Mouse (Mus musculus): ENCODE measurements around the gene Loxl4.

Gene Loxl4

GRCm38 (mm10) chr19:42566283-42567019 is 46.2 kb downstream of the Loxl4 start:
- no peak for DNase-seq (ENCODE audit: low spot score in 2 of 2)

- no peak for DNase-seq (ENCODE audit: low spot score in 2 of 2)
These were observed 48.8 kb downstream of the Loxl4 start for GRCm38 (mm10) chr19:42563726-42564270.

GRCm38 (mm10) chr19:42562981-42563380 is 49.6 kb downstream of the Loxl4 start:
- DNase-seq (ENCODE audit: low spot score in 2 of 2): no peak

- DNase-seq (ENCODE audit: low spot score in 2 of 2): no peak
These were observed 50.6 kb downstream of the Loxl4 start for GRCm38 (mm10) chr19:42561991-42562390.

DNA sequence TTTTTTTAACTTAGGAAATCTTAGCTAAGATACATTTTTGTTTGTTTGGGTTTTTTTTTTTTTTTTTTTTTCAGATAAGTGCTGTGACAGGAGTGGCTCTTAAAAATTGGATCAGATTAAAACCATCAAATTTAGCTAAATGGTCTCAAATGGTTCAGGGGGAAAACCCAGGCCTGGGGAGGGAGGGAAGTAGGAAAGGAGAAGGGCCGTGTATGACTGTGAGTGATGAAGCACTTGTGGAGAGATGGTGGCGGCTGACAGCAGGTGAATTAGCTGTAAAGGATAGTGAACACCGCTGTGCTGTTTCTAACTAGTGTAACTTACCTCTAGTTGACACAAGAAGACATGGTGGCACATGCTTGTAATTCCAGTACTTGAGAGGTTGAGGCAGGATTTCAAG is 53.9 kb downstream of the Loxl4 start:
- DNase-seq (ENCODE audit: low spot score in 2 of 2): no peak

Measured in cerebellum, postnatal 4 days (tissue).